Mouse (Mus musculus) cerebellum, postnatal 4 days (tissue): Measurements from ENCODE around the gene Kpna6.
"Not testable (repeated sequence)": the region's sequence is repeated elsewhere in the genome, so short reads cannot be mapped to it uniquely, and the experiment has no call there.

Source experiments
- DNase-seq, 2 experiments: peaks; one replicate each; pipeline ENCODE4 v3.0.0; 2022; ENCODE audit warnings: low spot score in 2 of 2, mixed read lengths in 1 of 2

Gene Kpna6

GRCm38 (mm10) chr4:129672083-129672877 is at the start of gene Kpna6:
TSS of gene Kpna6 (minus strand) at chr4:129672767.
- peak; percentile 76 to 87 for DNase-seq

DNA sequence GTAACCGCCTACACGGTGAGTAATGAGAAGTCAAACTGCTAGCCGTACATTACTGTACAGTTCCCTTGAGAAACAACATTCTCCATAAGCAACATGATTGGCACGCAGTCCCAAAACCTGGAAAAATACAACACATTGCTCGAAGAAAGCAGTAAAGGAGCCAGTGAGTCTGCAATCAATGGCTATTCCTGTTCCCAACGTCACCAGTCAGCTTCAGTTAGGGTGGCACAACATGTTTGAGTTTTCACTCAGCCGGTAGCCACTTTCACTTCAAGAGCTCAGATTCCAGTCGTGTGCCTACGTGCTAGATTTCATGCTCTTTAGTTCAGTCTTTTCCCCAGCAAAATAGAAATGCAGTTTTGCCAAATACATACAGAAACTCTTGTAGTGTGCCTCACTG is 43.7 kb upstream of the Kpna6 start:
- DNase-seq: no peak

DNA sequence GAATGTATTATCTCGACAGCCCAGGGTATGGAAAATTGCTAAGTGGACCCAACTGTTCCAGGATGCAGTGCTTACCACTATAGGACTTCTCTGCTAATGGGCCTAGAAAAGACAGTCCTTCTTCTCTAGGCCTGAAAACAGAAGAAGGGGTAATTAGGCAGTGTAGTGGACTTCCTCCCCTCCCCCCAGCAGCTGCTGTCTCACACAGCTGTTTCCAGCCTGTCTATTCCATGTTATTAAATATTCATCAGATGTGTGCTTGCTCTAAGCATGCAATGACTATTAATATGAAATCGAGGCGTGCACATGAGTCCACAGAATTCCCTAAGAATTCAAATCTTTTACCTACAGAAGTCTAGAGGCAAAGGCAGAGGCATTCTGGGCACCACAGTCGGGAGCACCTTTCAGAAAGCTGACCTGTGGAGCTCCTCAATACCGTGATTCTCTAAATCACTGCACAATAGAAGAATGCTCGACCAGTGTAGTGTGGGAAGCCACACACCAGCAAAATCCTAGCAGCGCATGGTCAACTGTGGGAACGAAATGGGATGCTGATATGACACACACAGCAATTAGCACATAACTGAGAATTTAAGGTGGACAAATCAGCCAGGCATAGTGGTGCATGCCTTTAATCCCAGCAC is 37.0 kb upstream of the Kpna6 start:
- no peak for DNase-seq

GRCm38 (mm10) chr4:129706750-129707149 is 34.2 kb upstream of the Kpna6 start:
- DNase-seq: no peak

- peak; percentile 51 to 71 for DNase-seq
Measured at GRCm38 (mm10) chr4:129702454-129702853, 29.9 kb upstream of the Kpna6 start.

- peak; percentile 76 to 91 for DNase-seq
Measured at GRCm38 (mm10) chr4:129701503-129702377, 29.2 kb upstream of the Kpna6 start.

GRCm38 (mm10) chr4:129700661-129701060 is 28.1 kb upstream of the Kpna6 start:
- DNase-seq: not testable (repeated sequence)

- no peak for DNase-seq
Measured at GRCm38 (mm10) chr4:129700216-129700615, 27.6 kb upstream of the Kpna6 start.

DNA sequence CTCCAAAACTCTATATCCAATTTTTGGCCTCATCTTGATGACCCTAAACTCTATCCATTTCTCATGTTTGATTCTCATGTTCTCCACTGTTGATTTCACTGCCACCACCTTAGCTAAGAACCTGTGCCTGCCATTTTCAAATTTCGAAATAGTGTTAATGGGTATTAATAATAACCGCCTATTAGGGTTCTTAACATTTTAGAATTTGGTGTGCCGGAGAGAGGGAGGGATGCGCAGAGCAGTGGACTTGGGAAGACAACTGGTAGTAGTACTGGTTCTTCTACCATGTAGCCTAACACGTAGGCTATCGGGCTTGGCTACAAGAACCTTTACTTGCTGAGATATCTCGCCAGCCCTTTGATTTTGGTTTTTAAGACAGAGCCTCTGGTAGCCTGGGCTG is 24.6 kb upstream of the Kpna6 start:
- no peak for DNase-seq

DNA sequence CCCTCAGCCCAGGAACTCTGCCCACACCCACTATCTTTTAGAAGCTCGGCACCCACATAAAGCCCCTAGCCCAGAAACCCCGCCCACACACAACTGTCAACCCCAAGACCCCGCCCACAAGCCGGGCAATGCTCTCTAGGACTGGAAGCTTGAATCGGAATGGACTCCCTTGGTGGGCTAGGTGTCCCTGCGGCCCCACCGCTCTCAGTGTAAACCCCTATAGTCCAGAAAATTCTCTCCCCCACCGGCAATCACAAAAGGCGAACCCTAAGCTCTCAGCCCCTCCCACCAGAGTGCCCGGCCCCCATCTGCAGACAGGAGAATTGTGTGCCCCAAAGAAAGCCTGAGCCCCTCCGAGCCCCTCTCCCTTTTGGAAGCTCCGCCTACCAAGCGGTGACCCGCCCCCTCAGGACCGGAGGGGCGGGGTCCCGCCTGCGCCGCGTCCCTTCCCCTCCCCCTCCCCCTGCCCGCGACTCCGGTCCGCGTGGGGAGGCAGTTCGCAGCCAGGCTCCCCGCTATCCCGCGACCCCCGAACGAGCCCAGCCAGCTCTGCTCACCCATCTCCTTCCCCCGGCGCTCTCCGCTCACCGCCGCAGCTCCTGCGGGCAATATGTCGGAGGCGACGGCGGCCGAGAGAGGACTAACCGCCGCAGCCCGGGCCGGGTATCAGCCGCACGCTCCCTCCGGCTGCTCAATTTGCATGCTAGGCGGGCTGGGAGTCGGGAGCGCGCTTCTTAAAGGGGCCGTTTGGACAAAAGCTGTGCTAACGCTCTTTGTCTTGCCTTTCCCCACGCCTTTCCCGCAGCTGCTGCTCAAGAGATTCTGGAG is 23.8 kb upstream of the Kpna6 start, which contains the start of gene Tmem39b:
Gene Tmem39b, minus strand, starts transcription at position 681 of the 828 bp plus-strand sequence.
- peak; percentile 74 to 89 for DNase-seq

DNA sequence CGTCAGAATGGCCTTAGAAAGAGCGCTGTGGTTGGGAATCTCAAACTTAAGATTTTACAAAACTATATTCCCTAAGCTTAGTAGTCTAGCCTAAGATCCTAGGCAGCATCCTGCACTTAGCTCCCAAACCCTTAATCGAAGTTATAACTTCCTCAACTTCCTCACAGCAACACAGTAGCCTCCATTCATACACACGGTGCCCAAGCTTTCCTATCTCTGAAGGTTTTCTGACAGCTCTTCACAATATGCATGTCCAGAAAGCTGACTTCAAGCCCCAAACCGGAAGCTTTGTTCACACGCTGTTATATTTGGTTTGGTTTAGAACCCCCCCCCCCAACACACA is 23.2 kb upstream of the Kpna6 start:
- no peak for DNase-seq

DNA sequence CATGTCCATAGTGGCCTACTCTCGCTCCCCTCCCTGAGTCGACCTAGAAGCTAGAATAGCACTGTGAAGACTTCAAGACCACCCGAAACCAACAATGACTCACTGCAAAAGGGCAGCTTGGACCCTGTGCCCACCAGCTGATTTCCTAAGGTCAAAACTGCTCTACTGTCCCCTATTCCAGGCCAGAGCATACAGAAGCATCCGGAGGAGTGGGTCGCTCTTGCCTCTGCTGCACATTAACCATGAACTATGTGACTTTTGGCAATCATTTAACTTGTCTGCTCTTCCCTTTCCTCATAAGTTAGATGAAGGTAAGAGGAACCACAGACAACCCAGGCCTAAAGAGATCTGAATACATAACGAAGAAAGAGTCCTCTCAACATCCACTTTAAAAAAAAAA is 12.0 kb upstream of the Kpna6 start:
- DNase-seq: no peak

DNA sequence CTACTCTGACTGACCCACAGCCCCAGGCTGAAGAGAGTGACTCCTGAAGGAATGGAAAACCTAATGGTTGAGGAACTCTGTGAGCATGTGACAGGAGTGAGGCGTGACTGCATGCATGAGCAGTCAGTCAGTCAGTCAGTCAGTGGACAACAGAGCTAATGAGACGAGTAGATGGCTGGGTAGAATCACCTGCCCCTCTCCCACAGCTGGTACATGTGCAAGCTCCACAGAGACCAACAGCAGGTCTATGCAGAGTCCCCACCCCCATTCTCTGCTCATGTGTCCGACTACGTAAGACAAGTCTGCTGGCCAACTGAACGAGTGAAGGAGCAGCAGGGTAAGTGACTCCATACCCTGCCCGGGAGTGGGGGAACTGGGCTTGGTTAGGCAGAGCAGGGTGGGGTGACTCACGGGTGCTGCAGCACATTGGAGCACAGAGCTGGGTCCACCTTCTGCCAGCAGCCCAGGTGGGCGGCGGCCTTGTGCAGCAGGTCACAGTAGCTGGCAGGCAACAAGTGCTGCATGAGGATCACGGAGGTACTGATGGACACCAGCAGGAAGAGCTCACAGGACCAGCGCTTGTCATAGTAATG is 11.4 kb upstream of the Kpna6 start:
- DNase-seq: no peak

DNA sequence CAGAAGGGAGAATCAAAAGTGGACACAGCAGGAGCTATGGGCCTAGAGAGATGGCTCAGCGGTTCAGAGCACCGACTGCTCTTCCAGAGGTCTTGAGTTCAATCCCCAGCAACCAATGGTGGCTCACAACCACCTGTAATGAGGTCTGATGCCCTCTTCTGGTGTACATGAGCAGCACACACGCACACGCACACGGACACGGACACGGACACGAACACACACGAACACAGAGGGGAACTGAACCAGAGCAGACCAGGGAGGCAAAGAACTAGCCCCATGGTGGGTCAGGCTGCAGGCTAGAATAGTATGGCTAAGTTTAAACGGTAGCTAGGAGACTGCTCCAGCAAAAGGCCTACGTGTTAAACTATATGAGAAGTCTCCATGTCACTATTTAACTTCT is 9.3 kb upstream of the Kpna6 start:
- DNase-seq: no peak

DNA sequence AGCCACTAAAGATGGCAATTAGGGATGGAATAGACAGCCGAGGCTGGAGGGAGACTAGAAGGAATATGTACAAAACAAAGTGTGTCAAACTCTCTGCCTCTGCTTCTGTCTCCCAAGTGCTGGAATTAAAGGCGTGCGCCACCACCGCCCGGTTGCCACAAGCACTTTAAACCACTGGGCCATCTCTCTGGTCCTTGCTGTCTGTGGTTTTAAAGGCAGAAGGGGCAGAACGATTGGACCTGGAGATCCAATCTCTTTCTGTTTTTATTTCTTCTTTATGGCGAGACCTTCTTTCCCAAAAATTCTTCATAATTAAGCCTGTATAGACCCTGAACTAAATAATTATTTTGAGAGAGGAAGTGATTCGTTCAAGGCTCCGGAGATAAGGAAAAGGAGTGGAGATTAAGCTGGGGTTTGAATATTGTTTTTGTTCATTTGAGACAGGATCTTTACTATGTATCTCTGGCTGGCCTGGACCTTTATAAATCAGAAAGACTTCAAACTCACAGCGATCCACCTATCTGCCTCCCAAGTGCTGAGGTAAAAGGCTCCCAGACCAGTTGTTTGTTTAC is 397 bp upstream of the Kpna6 start:
- no peak for DNase-seq

DNA sequence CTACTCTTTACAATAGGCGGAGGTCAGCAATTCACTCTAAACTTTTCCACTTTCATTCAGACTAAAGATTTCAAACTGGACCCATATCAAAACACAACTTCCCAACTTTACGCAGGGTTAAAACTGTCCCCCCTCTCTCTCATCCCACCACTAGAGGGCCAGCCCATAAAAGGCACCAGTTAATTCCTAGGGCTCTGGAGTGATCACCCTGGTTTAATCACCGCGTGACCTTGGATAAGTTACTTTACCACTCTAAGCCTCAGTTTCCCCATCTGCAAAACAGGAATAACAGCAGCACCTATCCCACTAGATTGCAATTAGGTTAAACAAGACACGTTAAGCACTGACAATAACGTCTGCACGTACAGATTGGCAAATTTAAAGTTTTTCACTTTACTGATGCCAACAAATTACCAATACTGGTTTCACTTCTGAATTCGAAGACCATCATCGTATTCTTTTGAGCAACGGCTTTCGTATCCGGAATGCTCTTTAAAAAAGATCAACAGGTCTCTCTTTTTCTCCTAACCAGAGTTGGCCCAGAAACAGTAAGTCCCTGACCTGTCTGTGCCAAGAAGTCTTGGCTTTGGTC is 980 bp downstream of the Kpna6 start:
- peak in 1 of 2 experiments; percentile 31 for DNase-seq

- no peak for DNase-seq
Measured at GRCm38 (mm10) chr4:129662255-129662813, 10.2 kb downstream of the Kpna6 start.

- no peak for DNase-seq
Measured at GRCm38 (mm10) chr4:129661584-129661983, 11.0 kb downstream of the Kpna6 start.

GRCm38 (mm10) chr4:129654770-129655169 is 17.8 kb downstream of the Kpna6 start:
- no peak for DNase-seq

GRCm38 (mm10) chr4:129650359-129650758 is 22.2 kb downstream of the Kpna6 start:
- no peak for DNase-seq
